Mouse (Mus musculus) frontal cortex, adult 2 months (tissue): ENCODE measurements around the gene Myo5a. TPM values are rescaled to one million over a fixed set of nuclear protein-coding genes. Genes with fewer than 3 reads are reported as not detected.
"Not testable (repeated sequence)": the region's sequence is repeated elsewhere in the genome, so short reads cannot be mapped to it uniquely, and the experiment has no call there.

Experiments
- DNase-seq, 2 experiments: peaks; one replicate each; pipeline ENCODE4 v3.0.0; 2022; ENCODE audit warnings: low spot score in 1 of 2; ENCODE audit errors: extremely low spot score in 1 of 2
- polyA plus RNA-seq: library from polyadenylated mRNA; depleted of rRNA; stranded (reverse); fragments of >200 nt; gene quantifications from 2 replicates; pipeline ENCODE4 v1.2.3, GENCODE M21; 2012

Myo5a gene
- polyA plus RNA-seq, 1 experiment: 109 TPM

DNA sequence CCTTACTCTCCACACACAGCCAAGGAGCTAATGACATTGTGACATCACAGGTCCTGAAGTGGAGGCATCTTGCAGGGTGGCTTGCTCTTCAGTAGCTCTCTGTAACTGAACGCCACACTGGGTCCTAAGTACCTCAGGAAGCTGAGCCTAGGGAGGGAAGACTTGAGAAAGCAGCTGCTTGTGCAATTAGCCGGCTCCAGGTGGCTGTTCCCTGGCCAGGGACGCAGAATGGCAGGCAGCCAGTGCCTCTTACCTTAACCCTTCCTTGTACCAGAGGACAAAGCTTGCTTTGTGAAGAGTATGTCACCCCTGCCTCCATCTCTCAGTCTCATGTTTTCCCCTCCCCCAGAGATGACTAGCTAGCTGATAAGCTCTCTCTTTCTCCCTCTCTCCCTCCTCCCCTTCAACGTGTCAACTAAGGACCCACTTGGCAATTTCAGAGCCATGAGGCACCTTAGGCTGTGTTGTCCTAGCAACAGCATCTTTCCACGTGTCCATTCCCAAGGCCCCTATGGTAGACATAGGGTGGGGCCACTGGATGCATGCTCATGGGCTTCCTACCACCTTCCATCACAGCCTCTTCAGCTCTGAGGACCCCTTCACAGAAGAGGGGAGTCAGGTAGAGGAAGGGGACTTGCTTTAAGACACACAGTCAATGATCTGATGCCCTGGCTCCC, 173.1 kb downstream of the Myo5a start:
- DNase-seq: no peak

DNA sequence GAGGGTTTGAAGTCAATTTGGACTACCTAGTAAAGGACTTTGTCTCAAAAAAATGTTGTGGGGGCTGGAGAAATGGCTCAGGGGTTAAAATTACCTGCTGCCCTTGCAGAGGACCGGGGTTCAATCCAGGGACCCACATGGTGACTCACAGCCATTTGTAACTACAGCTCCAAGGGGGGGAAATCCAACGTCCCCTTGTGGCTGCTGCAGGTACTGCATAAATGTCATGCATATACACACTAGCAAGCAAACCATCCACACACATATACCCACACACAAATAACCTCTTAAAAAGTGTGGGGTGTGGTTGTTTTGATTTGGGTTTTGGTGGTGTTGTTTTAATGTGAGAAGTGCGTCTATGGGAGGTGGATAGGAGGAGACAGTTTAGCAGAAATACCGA, 173.7 kb downstream of the Myo5a start:
- no peak for DNase-seq

DNA sequence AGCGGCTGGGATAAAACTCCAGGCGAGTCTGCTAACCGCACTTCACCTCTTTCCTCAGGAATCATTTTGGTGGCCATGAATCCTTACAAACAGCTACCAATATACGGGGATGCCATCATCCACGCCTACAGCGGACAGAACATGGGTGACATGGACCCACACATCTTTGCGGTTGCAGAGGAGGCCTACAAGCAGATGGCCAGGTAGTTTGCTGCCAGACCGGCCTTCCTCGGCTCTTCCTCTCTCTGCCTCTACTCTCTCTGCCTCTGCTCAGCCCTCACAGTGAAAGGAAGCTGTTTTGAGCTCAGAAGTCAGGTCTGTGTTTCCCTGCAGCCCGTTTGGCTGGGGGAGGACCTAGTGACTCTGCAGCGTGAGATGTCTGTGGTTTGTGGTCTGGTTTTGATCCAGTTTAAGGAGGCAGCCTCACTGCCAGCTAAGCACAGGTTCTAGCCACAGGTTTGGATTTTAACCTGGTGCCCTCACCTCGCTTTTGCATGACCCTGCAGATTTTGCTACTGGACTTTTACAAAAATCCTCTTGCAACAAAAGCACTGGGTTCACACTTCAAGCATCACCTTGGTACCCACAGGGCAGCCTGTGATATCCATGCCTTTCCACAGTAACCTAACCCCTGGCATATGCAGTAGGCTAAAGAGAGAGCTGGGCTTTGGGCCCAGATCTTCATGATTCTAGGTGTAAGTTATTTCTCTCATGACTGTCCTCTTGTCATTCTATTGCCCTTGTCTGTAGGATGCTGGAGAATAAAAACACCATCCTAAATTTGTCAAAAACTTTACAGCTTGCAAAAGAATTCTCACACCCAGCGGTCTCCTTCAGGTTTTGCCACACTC, 175.5 kb downstream of the Myo5a start:
- no peak for DNase-seq

DNA sequence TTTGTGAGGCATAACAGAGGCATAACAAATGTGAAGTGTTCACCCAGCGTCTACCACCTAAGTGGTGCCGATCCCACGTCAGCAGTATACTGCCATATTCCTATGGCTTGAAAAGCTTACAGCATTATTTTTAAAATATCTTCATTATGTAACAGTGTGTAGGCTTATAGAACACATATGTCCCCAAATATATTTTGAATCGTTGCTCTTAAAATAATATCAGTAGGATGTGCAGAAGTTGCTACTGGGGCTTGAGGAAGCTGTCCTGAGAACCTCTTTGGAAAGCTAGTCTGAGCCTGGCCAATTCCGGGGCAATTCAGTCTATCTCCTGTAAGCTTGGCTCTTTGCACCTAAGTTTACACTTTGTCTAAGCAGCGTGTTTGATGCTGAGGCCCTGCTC, 177.1 kb downstream of the Myo5a start:
- peak; percentile 55 to 66 for DNase-seq

DNA sequence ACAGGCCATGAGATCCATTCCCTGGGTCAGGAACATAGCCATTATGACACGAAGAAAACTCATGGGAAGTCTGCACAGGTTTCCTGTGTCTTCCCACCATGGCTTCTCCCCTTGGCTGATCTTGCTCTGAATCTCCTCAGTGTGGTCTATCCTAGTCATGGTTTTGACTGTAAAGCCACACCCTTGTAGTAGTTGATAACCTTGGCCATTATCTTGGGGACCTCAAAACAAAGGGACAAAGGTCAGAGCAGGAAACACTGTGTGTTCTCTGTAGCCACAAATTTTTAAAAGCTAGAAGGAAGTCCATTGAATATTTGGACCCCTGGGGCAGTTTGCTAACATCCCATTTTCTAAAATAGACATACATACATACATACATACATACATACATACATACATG, 177.5 kb downstream of the Myo5a start:
- no peak for DNase-seq

DNA sequence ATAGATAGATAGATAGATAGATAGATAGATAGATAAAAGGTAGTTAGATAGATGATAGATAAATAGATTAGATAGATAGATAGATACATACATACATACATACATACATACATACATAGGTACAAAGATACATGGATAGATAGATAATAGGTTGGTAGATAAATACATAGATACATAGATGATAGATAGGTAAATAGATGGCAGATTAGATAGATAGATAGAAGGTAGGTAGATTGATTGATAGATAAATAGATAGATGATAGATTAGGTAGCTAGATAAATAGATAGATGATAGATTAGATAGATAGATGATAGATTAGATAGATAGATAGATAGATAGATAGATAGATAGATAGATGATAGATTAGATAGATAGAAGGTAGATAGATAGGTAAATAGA, 178.1 kb downstream of the Myo5a start:
- no peak for DNase-seq

DNA sequence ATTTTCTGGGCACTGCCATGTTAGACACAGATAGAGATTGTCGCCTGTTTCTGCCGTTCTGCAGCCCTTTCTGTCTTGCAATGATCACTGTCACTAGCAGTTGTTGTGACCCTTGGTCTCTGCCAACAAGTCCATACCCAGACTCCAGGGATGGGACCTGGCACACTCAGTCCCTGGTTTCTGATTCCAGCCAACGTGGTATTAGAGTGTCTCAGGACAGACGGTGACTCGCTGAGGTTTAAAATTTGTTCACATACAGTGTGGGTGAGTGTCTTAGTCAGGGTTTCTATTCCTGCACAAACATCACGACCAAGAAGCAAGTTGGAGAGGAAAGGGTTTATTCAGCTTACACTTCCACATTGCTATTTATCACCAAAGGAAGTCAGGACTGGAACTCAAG, 182.3 kb downstream of the Myo5a start:
- DNase-seq: not testable (repeated sequence)

DNA sequence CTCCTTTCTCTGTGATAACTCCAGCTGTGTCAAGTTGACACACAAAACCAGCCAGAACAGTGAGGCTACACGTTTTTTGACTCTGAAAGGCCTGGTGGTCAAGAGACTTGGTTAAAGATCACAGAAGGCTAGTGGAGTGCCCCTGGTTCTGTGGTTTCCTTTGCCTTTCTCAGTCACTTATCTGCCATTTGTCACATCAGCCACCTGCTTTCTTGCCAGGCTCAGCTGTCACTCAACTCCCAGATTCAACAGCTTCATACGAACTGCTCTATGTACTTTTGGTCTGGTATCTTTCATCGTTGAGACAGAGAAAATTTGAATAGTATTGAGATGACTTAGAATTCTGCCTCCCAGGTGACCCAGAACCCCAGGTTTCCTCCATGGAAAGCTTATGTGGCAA, 183.0 kb downstream of the Myo5a start:
- no peak for DNase-seq

DNA sequence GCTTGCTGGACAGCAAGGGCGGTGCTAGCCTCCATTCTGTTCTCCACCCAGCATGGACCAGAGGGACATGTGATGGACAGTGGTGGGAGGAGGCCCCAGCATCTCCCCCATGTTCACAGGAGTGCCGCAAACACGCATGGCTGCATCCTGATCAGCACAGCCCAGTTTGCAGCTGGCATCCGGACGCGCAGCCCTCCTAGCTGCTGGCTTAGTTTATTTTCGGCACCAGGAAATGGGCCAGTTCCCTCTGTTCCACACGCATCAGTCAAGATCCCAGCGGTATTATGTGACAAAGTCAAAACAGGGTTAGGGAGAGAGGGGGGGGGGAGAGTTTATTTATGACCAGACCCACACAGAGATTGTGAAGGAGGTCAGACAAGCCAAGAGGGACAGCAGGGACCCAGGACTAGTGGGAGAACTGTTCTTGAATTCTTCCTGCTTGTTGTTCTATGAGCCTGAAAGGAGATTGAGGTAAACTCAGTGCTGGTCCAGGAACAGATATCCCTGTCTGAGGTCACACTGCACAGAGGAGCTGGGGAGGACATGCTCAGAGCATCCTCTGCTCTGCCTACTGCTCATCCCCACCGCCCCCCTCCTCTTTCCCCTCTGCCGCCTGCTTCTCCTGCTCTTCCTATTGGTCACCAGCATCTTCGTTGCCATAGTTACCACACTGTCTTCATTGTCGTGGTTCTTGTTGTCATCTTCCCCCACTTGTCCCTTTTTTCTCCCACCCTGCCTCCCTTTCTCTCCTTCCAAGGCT, 183.6 kb downstream of the Myo5a start:
- peak; percentile 73 to 80 for DNase-seq

DNA sequence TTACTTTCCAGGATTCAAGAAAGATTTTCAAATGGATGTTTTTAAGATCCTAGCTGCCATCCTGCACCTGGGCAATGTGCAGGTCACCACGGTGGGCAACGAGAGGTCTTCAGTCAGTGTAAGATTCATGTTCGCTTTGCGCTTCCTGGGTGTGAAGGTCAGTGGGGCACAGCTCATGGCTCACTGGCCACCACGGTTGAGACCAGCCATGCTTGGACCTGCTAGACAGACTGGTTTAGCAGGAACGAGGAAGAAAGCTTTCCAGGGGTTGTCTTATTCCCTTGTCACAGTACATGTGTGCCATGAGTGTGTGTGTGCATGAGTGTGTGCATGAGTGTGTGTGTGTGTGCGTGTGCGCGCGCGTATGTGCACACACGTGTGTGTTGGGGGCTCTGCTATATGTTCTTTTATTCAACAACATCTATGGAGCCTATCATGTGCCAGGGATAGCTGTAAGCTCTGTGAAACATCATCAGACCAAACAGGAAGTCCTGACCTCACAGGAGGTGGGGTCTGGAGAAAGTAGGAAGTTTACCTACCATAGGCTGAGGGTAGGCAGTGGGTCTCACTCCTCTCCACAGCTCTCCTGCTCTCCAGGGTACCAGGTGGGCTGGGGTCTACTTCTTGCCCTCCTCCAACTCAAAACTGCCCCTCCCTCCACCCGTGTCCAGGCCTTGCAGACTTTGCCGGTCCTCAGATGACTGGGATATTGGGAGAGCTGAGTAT, 185.2 kb downstream of the Myo5a start:
- no peak for DNase-seq

DNA sequence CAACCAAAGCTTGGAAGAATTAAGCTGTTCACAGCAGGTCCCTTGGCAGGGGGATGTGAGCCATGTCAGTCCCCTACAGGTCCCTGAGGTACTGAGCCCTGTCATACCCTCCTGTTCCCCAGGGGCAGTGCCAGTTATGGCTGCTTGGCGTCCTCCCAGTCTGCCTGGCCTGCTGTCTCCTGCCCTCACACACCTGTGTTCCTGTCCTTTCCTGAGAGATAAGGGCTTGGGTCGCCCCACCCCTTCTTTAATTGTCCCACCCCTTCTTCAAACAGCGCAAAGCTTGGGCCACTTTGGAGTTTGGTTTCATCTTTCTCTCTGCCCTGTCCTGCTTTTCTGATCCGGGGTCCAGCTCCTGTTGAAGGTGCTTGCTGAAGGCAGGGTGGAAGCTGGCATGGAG, 188.0 kb downstream of the Myo5a start:
- DNase-seq: no peak

DNA sequence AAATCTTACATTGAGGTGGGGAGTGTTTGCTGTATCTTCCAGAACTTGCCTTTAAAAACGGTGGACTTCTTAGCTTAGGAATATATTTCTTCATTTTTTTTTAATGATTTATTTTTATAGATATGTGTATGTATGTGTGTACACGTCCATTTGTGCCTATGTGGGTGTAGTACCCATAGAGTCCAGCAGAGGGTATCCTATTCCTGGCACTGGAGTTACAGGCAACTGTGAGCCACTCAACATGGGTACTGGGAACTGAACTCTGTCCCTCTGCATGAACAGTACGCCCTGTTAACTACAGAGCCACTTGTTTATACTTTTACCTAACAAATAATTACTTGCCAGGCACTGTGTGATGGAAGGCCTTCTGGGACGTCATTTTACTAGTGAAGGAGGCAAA, 188.8 kb downstream of the Myo5a start:
- no peak for DNase-seq

DNA sequence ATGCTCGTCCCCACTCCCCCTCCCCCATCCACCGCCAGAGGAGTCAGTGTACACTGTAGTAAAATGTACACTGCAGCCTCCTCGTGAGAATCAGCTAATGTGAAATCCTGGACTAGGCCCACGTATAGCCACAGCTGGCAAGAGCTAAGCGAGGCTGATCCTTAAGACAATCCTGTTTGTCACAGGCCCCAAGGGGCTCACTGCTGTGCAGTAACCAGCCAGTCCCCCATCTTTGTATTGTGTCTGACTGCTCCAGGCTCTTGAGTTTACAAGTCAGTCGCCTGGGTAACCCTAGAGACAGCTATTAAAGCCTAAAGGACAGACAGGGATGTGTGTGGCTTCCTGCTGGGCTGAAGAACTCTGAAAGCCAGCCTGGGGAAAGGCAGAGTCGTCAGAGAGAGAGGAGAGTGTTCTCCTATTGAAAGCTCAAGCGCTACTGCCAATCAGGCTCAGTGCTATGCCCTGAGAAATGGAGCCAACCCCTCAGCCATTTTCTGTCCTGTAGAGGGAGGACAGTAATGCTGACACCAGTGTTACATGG, 190.6 kb downstream of the Myo5a start:
- DNase-seq: no peak

DNA sequence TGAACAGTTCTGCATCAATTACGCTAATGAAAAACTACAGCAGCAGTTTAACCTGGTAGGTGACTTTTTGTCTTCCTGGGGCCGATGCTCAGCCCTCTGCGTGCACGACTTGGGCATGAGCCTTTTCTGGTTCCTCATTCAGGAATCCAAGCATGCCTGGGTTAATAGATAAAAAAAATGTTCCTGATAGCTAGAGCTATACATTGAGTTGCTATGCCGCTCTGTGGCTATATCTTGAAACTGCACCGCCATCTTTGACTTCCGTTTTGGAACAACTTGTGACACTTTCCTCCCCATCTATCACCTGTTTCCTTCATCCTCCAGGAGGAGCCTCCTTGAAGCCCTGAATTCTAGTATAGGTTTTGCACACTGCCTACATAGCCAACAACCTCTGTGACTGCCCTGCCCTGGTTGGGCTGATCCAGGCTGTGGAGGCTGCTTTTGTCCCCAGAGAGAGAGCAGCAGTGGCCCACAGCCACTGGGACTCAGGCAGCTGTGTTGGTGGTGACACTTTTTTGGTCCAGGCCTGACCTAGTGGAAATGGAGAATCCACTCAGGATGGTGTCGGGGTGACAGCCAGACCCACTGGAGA, 191.5 kb downstream of the Myo5a start:
- DNase-seq: peak in 1 of 2 experiments; percentile 80

DNA sequence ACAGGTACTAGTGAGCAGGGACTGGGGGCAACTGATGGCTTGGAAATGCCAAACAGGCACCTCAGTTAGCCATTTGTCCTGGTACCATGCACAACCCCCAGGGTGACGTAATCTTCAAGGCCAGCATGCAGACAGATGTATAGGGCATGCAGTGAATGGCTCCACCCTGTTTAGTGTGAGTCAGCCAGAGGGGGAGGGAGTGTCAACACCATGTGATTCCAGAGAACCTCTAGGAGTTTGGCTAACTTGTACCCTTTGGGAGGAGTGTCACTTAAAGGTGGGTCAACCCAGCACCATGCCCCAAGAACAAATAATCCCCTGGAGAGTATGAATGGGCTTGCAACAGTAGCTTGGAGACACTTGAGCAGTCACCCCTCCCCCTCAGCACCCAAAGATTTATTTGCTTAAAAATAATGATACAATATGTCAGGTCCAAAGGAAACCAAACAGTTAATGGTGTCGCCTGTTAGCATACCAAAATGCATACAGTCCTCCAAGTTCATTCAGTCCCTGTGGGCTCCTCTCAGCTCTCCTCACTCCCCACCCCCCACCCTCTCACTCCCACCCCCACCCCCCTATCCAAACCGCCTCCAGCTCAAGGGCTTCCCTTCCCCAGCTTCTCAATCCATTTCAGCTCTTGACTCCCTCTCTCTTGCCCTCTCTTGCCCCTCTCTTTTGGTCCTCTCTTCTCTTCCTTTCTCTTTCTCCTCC, 193.3 kb downstream of the Myo5a start:
- no peak for DNase-seq

DNA sequence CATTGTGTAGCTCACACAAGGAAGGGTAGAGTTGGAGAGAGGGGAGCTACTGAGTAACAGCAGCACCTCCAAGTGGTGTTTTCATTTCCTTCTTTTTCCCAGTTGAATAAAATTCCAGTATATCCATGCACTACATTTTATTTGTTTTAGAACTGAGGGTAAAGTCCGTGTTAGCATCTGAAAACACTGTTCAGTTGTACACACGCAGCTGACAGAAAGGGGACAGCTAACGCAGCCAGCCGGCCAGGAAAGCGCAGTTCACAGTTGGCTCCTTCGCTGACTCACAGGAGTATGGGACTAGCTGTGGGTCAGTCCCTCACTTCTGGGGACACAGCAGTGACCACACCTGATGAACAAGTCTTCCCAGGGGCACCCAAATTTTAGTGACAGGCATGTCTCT, 196.3 kb downstream of the Myo5a start:
- DNase-seq: no peak

DNA sequence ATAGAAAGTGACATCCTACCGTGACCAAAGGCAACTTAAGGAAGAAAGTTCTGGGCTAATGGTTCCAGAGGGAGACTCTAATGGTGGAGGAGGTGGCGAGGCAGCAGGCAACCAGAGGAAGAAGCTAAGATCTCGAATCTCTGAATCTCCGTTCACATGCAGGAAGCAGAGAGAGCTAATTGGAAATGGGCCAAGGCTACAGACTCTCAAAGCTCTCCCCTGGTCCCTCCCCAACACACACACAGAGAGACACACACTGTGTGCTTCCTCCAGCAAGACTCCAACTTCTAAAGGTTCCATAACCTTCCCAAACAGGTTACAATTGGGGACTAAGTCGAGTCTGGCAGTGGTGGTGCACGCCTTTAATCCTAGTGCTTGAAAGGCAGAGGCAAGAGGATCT, 199.6 kb downstream of the Myo5a start:
- DNase-seq: no peak

DNA sequence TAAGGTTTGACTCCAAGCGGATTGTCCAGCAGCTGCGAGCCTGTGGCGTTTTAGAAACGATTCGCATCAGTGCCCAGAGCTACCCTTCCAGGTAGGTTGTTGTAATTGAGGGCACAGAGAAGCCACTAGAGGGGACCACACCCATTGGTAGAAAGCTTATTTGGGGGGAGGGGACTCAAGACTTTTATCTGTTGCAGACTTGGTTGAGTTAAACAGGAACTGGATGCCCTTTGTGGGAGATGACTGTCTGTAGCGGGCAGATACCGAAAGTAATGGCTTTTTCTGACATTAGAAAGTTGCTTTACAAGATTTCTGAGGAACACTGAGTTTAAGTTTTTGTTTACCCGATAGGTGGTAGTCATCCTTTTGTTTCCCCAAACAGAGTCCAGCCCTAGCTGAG, 200.7 kb downstream of the Myo5a start:
- DNase-seq: no peak
